Mouse (Mus musculus): ENCODE measurements at regions not wholly inside any gene's neighbourhood (a gene's known extent, or its start where the extent isn't known, plus 50 kb on each side); places are given as distances from the start of the nearest gene placed in this dataset.
"Not testable (repeated sequence)": the region's sequence is repeated elsewhere in the genome, so short reads cannot be mapped to it uniquely, and the experiment has no call there.

- TF ChIP-seq POLR2A (IDR thresholded peaks at IDR 0.05; ENCODE audit: borderline replicate concordance, extremely low read depth, low read depth, low read length); CTCF (IDR thresholded peaks at IDR 0.05; ENCODE audit: insufficient read depth, low read length): not testable (repeated sequence)
Observed at GRCm38 (mm10) chr8:20057626-20058025, 154.4 kb downstream of the Gm31371 start.

All from lung, adult 2 months (tissue).